Mouse (Mus musculus) macrophage (primary cell): ENCODE data around the gene Dnajc27. TPM values are rescaled to one million over a fixed set of nuclear protein-coding genes. Genes with fewer than 3 reads are reported as not detected.
A peak's percentile ranks its signal among the peaks of the same experiment; 100 is the strongest.

Experiments used
- H3K27ac ChIP-seq: fragments of 350-480 bp; formaldehyde crosslinking; 2 replicates; pipeline ENCODE4 v1.9.0; 2021
- H3K36me3 ChIP-seq: fragments of 350-480 bp; formaldehyde crosslinking; 2 replicates; pipeline ENCODE4 v1.9.0; 2021; ENCODE audit errors: inconsistent target
- H3K4me3 ChIP-seq: fragments of 350-480 bp; formaldehyde crosslinking; 2 replicates; pipeline ENCODE4 v1.9.0; 2021; ENCODE audit errors: inconsistent target
- H3K79me2 ChIP-seq: fragments of 350-480 bp; formaldehyde crosslinking; 2 replicates; pipeline ENCODE4 v1.9.0; 2021; ENCODE audit errors: inconsistent target
- WGBS: methylation state at CpG from one replicate; pipeline ENCODE4 v1.1.7; 2026; ENCODE audit warnings: inconsistent platforms; ENCODE audit not compliant: missing documents; 5-methylcytosine and 5-hydroxymethylcytosine counted together
- polyA plus RNA-seq: library from polyadenylated mRNA; stranded (reverse); fragments of 250-400 nt; gene quantifications from 3 replicates; pipeline ENCODE4 v1.2.4, GENCODE M21; 2018; ENCODE audit warnings: inconsistent platforms
- total RNA-seq, 78 experiments: library from RNA; depleted of rRNA; stranded (reverse); fragments of 250-400 nt; gene quantifications; 1 replicate in 9 of 78; 2 replicates in 24 of 78; 3 replicates in 43 of 78; 4 replicates in 2 of 78; pipeline ENCODE4 v1.2.4; 2018; ENCODE audit warnings: inconsistent platforms in 56 of 78

Dnajc27 gene
- 10 to 100 TPM in 12 of 26 experiments, 1 to 10 TPM in 14; 3.5 to 16.9 (median 9.6) TPM for total RNA-seq (2018; cell fraction: chromatin; rRNA removed)
- total RNA-seq (2018; cell fraction: cytosol; rRNA removed), result 1 to 10 TPM; 2.1 to 5.0 (median 3.4) TPM
- total RNA-seq (2018; cell fraction: nucleus; rRNA removed), result 10 to 100 TPM in 7 of 26 experiments, 1 to 10 TPM in 19; 2.1 to 14.6 (median 7.5) TPM
- 3.5 to 4.2 TPM (median 3.8 TPM) in 3 replicates for polyA plus RNA-seq

DNA sequence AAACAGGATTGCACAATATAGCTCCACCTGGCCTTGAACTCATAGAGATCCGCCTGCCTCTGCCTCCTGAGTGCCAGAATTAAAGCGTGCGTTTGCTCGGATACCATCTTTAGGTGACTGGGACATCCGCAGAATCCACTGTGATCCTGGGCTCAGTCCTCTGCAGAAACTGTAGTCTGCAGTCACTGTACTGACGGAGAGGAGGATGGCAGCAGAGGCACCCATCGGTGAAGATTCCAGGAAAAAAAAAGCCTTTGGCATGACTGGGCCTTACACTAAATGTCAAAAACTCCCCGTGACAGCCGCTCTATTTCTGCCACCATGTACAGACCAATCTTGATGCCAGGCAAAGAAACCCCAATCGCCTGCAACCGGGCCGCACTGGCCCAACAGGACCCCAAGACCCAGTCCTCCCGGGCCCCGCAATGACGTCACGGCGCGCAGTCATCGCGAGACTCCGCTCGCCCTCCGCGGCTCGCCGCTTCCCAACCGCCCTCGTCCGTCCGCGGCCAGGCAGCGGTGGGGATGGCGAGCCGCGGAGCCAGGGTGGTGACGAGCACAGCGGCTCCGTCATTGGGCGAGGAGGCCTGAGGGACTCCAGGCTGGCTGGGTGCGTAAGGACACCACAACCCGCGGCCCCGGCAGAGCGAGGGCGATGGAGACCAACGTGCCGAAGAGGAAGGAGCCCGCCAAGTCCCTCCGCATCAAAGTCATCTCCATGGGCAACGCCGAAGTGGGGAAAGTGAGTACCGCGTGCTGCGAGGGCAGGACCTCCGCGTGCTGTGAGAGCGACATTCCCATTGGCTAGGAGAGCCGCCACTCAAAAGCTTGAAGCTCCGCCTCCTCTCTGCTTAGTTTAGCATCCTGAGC, at the start of gene Dnajc27:
Gene Dnajc27, plus strand, starts transcription at position 452 of the 870 bp plus-strand sequence.
- Histone ChIP-seq H3K4me3 (peak within 1 kb of the TSS; percentile 40), H3K36me3 (peaks cover 12% of the 10 kb centered on the region; the same call in 1 of the 2 replicates), H3K27ac (peak within 1 kb of the TSS; percentile 53), H3K79me2 (no peaks in the 10 kb centered on the region; the same call in 1 of the 2 replicates)
- WGBS, result 9% methylated on average over 51 of the region's 59 CpGs

DNA sequence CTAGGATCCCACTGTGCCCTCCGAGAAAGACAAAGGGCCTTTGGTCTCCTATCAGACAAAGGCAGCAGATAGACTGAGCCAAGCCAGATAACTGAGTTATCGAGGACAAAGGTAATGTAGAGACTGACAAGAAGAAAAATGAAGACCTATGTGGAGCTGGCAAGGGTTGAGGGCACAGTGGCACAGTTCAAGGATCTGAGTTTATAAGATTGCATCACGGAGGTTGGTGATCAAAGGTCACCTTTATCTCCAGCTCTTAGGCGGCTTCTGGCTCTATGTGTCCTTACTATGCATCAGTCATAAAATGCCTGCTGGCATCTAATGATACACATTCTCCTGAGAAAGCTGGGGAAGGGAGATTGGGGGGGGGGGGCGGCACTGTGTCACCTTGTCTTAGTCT, 46.2 kb upstream of the Dnajc27 start:
- WGBS, result 93% methylated on average over 5 of the region's 5 CpGs
- H3K27ac ChIP-seq, result no peak overlapping the region
- H3K4me3 ChIP-seq, result no peak overlapping the region
- no peaks in the 10 kb centered on the region for H3K36me3 ChIP-seq
- no peaks in the 10 kb centered on the region for H3K79me2 ChIP-seq

DNA sequence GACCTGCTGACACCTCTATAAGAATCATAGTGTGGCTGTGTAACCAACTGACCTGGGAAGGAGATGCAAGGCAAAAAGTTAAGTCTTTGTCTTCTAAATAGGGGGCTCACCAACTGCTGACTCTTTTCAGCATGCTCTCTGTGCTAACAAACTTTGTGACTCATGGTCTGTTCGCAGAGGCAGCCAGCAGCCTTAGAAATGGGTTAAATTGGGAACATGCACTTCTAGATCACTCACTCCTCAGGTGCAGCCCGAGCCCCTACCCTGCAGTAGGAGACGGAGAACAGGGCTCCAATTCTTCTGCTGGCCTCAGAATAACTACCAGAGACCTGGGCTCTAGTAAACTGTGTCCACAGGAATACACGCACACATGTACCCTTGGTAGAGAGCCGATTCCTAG, 44.9 kb upstream of the Dnajc27 start:
- Histone ChIP-seq H3K36me3 (no peaks in the 10 kb centered on the region), H3K4me3 (no peak overlapping the region), H3K27ac (no peak overlapping the region), H3K79me2 (no peaks in the 10 kb centered on the region)
- 48% methylated on average over 5 of the region's 5 CpGs for WGBS

DNA sequence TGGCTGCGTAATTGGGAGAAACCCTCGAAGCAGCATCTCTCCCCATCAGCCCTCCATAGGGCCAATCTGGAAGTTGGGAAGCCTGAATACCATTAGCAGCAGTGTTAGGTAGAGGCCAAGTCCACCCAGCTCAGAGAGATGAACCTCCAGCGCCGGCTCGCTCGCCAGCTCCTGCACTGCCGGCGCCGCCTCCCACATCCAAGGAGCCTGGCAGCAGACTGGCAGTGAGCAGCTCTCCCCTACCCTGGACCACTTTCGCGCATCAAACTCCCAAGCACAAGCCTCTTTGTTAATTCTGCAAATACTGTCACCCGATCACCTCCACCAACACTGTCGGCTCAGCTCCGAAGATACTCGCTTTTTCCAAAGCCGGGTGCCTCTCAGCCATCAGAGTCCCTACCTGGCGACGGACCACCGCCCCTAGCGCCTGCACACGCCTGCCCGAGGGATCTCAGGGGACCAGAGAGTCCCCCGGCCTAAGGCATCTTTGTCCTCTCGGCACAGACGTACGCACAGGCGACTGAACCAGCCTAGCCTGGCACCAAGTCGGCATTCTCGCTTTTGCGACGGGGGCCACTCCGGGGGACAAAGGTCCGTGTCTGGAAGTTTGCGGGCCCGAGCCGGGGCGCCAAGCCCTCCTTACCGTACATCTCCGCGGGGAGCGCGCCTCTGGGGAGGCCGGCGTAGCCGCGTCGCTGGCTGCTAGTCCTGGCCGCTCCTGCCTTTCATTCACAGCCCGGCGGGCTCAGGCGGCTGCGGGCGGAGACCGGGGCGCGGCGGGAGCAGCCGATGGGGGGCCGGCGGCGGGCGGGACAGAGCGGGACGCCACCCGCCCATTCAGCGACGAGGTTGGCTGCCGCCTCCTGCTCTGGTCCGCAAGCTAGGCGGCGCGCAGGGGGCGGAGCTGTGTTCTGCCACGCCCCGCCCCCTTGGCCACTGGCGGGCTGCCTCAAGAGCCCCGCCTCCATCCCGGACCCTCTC, 44.0 kb upstream of the Dnajc27 start, which contains the start of gene Efr3b:
Gene Efr3b, minus strand, starts transcription at position 855 of the 981 bp plus-strand sequence.
- Histone ChIP-seq H3K36me3 (no peaks in the 10 kb centered on the region), H3K79me2 (no peaks in the 10 kb centered on the region), H3K27ac (no peak within 1 kb of the TSS), H3K4me3 (peak within 1 kb of the TSS; percentile 23; the same call in 1 of the 2 replicates)
- 2% methylated on average over 74 of the region's 78 CpGs for WGBS

DNA sequence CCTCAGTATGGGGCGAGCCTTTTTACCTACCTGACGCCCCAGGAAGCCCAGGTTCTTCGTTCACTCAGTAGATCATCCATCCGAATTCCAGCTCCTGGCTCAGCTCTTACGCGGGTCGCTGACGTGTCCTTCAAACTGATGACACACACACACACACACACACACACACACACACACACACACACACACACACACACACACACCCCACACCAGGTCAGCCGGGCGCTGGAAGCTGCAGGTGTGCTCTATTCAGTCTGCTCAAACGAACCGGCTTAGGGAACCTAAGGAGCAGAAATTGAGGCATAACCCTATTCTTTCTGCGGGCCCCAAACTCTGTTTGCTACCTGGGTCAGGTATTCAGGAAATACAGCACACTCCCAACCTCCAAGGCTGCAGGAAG, 43.3 kb upstream of the Dnajc27 start:
- H3K4me3 ChIP-seq, result no peak overlapping the region
- 11% methylated on average over 6 of the region's 13 CpGs for WGBS

DNA sequence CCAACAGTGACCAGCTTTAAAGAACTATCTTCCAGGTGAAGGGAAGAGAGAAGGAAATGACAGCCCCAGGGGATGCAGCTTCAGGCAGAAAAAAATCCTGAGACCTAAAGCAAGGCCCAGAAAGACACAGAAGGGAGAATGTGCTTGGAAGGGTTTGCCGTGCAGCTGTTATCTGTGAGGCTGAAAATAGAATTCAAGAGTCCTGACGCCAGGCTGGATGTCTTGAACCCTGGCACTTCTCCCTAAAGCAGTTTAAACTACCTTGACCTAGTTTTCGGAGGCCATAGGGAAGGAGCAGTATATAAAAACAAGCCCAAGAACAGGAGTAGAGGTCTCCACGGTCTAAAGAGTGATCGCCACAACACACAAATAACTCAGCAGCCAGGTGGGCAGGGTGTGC, 40.0 kb upstream of the Dnajc27 start:
- H3K27ac ChIP-seq, result no peak overlapping the region
- H3K36me3 ChIP-seq, result no peaks in the 10 kb centered on the region
- WGBS, result 77% methylated on average over 5 of the region's 5 CpGs
- H3K4me3 ChIP-seq, result no peak overlapping the region
- H3K79me2 ChIP-seq, result no peaks in the 10 kb centered on the region

More for the DNA sequence above, 43.3 kb upstream of the Dnajc27 start:
- Histone ChIP-seq H3K36me3 (no peaks in the 10 kb centered on the region), H3K27ac (no peak overlapping the region), H3K79me2 (no peaks in the 10 kb centered on the region)

DNA sequence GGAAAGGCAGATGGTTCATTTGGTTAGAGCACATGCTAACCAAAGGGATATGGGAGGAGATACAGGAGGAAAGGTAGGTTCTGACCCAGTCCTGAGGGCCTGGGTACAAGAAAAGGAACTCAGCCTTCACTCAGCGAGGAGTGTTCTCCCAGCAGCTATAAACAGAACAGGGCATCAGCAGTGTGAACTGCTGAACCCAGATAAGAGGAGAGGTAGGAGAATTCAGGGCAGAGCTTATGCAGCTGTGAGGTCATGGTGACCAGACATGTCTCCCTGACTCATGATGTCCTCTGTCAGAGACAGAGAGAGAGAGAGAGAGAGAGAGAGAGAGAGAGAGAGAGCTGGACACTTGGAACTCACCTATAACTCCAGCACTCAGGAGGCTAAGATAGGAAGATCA, 36.4 kb upstream of the Dnajc27 start:
- H3K79me2 ChIP-seq, result no peaks in the 10 kb centered on the region
- H3K27ac ChIP-seq, result no peak overlapping the region
- H3K4me3 ChIP-seq, result no peak overlapping the region
- 50% methylated on average over 1 of the region's 1 CpGs for WGBS
- H3K36me3 ChIP-seq, result no peaks in the 10 kb centered on the region

DNA sequence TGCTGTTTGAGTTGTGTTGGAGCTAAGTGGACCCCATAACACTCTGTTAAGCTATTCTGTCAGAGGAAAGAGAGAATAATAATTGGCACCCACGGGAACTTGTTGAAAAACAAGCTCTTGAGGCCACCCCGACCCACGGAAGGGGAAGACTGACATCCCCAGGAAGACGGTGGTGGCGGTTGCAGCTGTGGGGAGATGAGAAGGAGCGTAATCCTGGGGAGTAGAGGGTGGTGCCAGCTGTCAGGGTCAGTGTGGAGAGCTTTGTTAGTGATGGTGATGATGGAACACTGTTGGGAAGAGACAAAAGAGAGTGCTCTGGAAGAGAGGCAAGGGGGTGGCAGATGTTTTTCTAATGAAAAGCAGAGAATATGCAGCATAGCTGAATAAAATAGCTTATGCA, 34.4 kb upstream of the Dnajc27 start:
- Histone ChIP-seq H3K79me2 (no peaks in the 10 kb centered on the region), H3K27ac (no peak overlapping the region), H3K36me3 (no peaks in the 10 kb centered on the region), H3K4me3 (no peak overlapping the region)
- 13% methylated on average over 6 of the region's 6 CpGs for WGBS

DNA sequence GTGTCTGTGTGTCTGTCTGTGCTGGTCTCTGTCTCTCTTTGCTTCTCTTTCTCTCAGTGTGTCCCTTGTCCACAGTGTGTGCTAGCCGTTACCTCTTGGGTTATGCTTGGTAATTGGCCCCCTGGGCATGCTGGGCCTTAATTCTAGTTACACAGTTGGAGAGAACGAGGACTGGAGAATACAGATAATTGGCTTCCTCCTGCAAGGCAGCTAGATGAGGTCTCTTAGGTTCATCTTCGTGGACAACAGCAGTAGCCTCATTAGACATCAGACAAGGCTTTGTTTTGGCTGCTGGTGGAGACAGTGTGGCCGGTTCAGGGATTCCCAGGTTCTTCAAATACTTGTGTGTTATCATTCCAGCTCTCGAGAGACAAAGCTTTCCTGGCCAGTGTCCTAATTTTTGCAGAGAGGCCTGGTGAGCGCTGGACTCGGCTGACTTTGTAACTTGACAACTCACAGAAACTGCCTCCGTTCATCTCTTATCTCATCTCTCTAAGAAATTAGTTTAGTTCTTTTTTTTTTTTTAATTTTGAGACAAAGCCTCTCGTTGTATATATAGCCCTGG, 31.4 kb upstream of the Dnajc27 start:
- no peaks in the 10 kb centered on the region for H3K36me3 ChIP-seq
- no peak overlapping the region for H3K27ac ChIP-seq
- no peak overlapping the region for H3K4me3 ChIP-seq
- WGBS, result 86% methylated on average over 9 of the region's 9 CpGs
- no peaks in the 10 kb centered on the region for H3K79me2 ChIP-seq

DNA sequence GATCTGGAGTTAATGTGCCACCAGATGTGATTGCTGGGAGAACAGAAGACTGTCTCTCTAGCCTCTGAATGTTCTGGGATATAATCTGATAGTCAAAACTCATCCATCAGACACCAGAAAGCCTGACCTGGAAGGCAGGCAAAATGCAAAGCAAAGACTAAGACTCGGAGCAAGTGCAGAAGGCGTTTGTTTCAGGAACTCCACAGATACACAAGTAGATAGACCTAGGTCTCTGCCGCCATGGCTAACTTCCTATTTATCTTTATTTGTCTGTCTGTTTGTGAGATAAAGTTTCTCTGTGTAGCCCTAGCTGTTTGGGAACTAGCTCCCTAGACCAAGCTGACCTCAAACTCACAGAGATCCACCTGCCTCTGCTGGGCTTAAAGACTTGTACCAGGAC, 28.7 kb upstream of the Dnajc27 start:
- Histone ChIP-seq H3K79me2 (no peaks in the 10 kb centered on the region), H3K36me3 (no peaks in the 10 kb centered on the region), H3K27ac (no peak overlapping the region), H3K4me3 (no peak overlapping the region)
- WGBS, result 83% methylated on average over 3 of the region's 3 CpGs

DNA sequence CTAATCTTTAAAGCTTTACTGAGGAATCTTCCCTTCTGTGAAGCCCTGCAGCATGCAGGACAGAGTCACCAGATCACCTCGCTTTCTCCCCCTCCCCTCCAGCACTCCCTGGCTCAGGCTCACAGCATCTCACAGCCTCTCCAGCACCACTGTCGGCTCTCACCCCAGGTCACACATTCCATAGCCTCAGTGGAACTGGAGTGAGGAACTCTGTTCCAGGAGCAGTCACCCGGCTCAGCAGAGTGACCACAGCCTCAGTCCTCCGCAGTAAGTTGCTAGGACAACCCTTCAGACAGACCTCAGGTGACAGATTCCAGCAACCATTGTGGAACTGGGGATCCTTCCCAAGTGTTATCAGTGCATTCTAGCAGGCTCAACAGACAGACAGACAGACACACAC, 27.5 kb upstream of the Dnajc27 start:
- 59% methylated on average over 4 of the region's 4 CpGs for WGBS
- Histone ChIP-seq H3K79me2 (no peaks in the 10 kb centered on the region), H3K27ac (no peak overlapping the region), H3K36me3 (no peaks in the 10 kb centered on the region), H3K4me3 (no peak overlapping the region)

DNA sequence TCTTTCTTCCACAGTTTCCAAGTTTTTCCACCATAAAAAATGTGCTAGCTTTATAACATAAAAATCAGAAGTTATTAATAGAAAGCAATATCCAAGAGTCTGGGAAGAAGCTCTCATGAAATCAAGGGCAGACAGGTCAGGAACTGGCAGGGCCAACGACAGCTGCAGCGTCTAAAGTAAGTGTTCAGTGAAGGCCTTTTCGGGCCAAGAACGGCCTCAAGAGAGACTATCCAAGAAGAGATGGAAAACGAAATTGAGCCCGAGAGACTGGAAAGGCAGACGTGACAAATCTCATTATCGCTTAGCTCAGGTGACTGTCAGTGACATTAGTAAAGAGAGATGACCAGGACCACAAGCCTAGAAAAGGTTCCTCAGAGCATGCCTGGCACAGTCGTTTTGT, 24.1 kb upstream of the Dnajc27 start:
- 87% methylated on average over 9 of the region's 9 CpGs for WGBS
- H3K27ac ChIP-seq, result no peak overlapping the region
- no peak overlapping the region for H3K4me3 ChIP-seq
- no peaks in the 10 kb centered on the region for H3K79me2 ChIP-seq
- no peaks in the 10 kb centered on the region for H3K36me3 ChIP-seq

DNA sequence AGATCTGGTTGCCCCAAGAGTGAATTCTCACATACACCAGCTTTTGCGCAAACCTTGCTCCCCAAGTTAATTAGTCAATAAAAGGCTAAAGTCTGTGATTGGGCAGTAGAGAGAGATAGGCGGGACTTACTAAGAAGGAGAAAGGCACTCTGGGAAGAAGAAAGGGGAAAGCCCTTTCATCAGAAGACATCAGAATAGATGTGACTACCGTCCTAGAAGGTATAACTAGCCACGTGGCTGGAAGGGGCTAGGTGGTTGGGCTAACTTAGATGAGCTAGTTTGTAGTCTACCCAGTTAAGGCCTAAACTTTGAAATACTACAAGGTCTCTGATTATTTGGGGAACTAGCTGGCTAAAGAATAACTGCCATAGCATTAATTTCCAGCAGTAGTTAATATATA, 22.7 kb upstream of the Dnajc27 start:
- H3K36me3 ChIP-seq, result no peaks in the 10 kb centered on the region
- no peaks in the 10 kb centered on the region for H3K79me2 ChIP-seq
- H3K27ac ChIP-seq, result no peak overlapping the region
- no peak overlapping the region for H3K4me3 ChIP-seq
- 89% methylated on average over 4 of the region's 4 CpGs for WGBS

DNA sequence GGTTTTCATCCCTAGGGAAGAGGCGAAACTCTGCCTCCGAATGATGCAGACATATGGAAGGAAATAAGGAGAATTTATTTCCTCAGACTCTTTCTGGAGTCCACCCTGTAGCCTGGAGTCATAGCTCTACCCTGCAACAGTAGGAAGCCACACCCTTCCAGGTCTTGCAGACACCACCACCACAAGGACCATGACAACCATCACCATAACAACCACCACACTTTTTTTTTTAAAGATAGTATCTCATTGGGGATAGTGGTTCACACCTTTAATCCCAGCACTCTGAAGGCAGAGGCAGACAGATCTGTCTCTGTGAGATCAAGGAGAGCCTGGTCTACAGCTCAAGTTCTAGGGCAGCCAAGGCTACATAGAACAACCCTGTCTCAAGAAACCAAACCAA, 16.9 kb upstream of the Dnajc27 start:
- Histone ChIP-seq H3K79me2 (no peaks in the 10 kb centered on the region), H3K27ac (no peak overlapping the region), H3K4me3 (no peak overlapping the region), H3K36me3 (no peaks in the 10 kb centered on the region)
- 89% methylated on average over 2 of the region's 2 CpGs for WGBS
